Mouse (Mus musculus): ENCODE data around the gene Sema5a. TPM values are rescaled to one million over a fixed set of nuclear protein-coding genes. Genes with fewer than 3 reads are reported as not detected.
"Not testable (repeated sequence)": the region's sequence is repeated elsewhere in the genome, so short reads cannot be mapped to it uniquely, and the experiment has no call there.

The Sema5a gene
- polyA plus RNA-seq, 1 experiment from 2014 or later = 26.8 TPM

DNA sequence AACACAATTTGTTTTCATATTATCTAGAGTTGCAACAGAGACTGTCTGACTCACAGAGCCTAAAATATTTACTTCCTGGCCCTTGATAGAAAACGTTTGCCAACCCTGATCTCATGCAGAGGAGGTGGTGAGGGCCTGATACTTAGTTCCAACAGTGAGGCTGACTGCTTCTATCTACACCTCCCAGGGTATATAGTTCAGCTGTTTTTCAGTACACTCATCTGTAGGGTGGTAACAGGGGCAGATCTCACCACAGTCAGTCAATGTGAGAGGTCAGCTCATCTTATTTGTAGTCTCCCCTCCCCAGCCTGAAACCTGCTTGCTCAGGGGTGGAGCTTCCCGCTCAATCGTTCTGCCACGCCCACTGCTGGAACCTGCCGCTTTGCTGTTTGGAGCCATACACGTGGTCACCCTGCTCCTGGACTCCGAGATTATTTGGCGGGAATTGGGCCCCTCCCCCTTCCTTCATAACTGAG is 11.9 kb upstream of the Sema5a start:
- not testable (repeated sequence) for H3K27ac ChIP-seq; ATAC-seq (ENCODE audit: insufficient number of reproducible peaks, low FRiP score, low TSS enrichment, low read depth); H3K27me3 ChIP-seq; H3K9ac ChIP-seq; H3K4me3 ChIP-seq; H3K9me3 ChIP-seq; H3K4me1 ChIP-seq; H3K36me3 ChIP-seq; H3K4me2 ChIP-seq
- 10% methylated on average over 8 of the region's 8 CpGs for WGBS

- 79% methylated on average over 1 of the region's 1 CpGs for WGBS
- no peak overlapping the region for H3K4me3 ChIP-seq
- H3K4me2 ChIP-seq = no peak overlapping the region
- H3K9ac ChIP-seq = no peak overlapping the region
- H3K4me1 ChIP-seq = no peaks in the 10 kb centered on the region
- H3K27me3 ChIP-seq = no peaks in the 10 kb centered on the region
- H3K27ac ChIP-seq = no peak overlapping the region
- no peaks in the 10 kb centered on the region for H3K36me3 ChIP-seq
- ATAC-seq (ENCODE audit: insufficient number of reproducible peaks, low FRiP score, low TSS enrichment, low read depth) = no peak
- no peaks in the 10 kb centered on the region for H3K9me3 ChIP-seq
These were observed 11.2 kb upstream of the Sema5a start for GRCm38 (mm10) chr15:32233451-32233850.

DNA sequence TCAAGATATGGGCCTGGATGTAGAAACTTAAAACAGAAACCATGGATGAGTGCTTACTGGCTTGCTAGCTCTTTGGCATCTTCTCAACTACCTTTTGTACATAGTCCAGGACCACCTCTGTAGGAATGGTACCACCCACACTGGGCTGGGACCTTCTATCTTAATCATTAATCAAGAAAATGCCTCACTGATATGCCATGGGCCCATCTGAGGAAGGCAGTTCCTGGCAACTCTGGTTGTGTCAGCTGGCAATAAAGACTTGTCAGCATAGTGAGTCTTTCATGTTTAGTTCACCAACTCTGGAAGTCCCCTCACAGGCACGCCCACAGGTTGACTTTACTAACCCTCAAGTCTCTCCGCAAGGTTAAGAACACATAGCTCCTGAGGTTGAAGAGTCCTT is 5.5 kb upstream of the Sema5a start:
- ATAC-seq (ENCODE audit: insufficient number of reproducible peaks, low FRiP score, low TSS enrichment, low read depth) = no peak
- Histone ChIP-seq H3K9me3 (no peaks in the 10 kb centered on the region), H3K4me1 (peaks cover 7% of the 10 kb centered on the region; the same call in 1 of the 2 replicates), H3K27me3 (no peaks in the 10 kb centered on the region), H3K4me3 (no peak overlapping the region), H3K36me3 (peaks cover 13% of the 10 kb centered on the region), H3K9ac (no peak overlapping the region), H3K27ac (no peak overlapping the region), H3K4me2 (no peak overlapping the region)
- WGBS = 91% methylated on average over 2 of the region's 2 CpGs

DNA sequence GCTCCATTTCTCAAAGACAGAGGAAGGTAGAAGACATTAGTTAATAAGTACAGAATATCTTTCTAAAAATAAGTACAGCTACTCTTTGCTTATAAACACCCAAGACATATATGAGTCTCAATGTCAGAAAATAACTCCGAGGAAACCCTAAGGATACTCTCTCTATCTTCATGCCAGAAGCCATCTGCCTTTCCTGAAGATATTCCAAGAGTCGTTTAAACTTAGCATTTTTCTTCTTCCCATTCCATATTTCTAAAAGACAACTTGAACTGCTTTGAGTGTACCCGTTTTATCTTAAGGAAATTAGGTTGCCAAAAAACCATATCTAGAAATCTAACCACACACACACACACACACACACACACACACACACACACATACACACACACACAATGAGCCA is 4.5 kb upstream of the Sema5a start:
- peaks cover 9% of the 10 kb centered on the region; the same call in 1 of the 2 replicates for H3K4me1 ChIP-seq
- peaks cover 13% of the 10 kb centered on the region for H3K36me3 ChIP-seq
- no peaks in the 10 kb centered on the region for H3K9me3 ChIP-seq
- ATAC-seq (ENCODE audit: insufficient number of reproducible peaks, low FRiP score, low TSS enrichment, low read depth) = no peak
- H3K9ac ChIP-seq = no peak overlapping the region
- H3K27ac ChIP-seq = no peak overlapping the region
- H3K27me3 ChIP-seq = no peaks in the 10 kb centered on the region
- H3K4me2 ChIP-seq = no peak overlapping the region
- 80% methylated on average over 3 of the region's 3 CpGs for WGBS
- no peak overlapping the region for H3K4me3 ChIP-seq

- Histone ChIP-seq H3K36me3 (peaks cover 13% of the 10 kb centered on the region), H3K9ac (no peak overlapping the region), H3K4me1 (peaks cover 11% of the 10 kb centered on the region; the same call in 1 of the 2 replicates), H3K9me3 (no peaks in the 10 kb centered on the region), H3K27me3 (no peaks in the 10 kb centered on the region), H3K27ac (no peak overlapping the region), H3K4me2 (no peak overlapping the region), H3K4me3 (no peak overlapping the region)
- 86% methylated on average over 6 of the region's 6 CpGs for WGBS
- ATAC-seq (ENCODE audit: insufficient number of reproducible peaks, low FRiP score, low TSS enrichment, low read depth) = no peak
These were observed 2.9 kb upstream of the Sema5a start for GRCm38 (mm10) chr15:32241666-32242065.

GRCm38 (mm10) chr15:32243096-32243785 is 1.4 kb upstream of the Sema5a start:
- no peak for ATAC-seq (ENCODE audit: insufficient number of reproducible peaks, low FRiP score, low TSS enrichment, low read depth)
- no peaks in the 10 kb centered on the region for H3K9me3 ChIP-seq
- H3K27ac ChIP-seq = peak overlapping the region; percentile 92
- H3K36me3 ChIP-seq = peaks cover 13% of the 10 kb centered on the region
- H3K4me1 ChIP-seq = peaks cover 14% of the 10 kb centered on the region; the same call in 1 of the 2 replicates
- peak overlapping the region; percentile 66 for H3K4me3 ChIP-seq
- no peaks in the 10 kb centered on the region for H3K27me3 ChIP-seq
- H3K4me2 ChIP-seq = peak overlapping the region; percentile 95
- 44% methylated on average over 12 of the region's 12 CpGs for WGBS
- H3K9ac ChIP-seq = peak overlapping the region; percentile 76; the same call in 1 of the 2 replicates

GRCm38 (mm10) chr15:32243824-32244223 is 786 bp upstream of the Sema5a start:
- H3K4me3 ChIP-seq = peak overlapping the region; percentile 66
- WGBS = 22% methylated on average over 7 of the region's 7 CpGs
- no peak for ATAC-seq (ENCODE audit: insufficient number of reproducible peaks, low FRiP score, low TSS enrichment, low read depth)

DNA sequence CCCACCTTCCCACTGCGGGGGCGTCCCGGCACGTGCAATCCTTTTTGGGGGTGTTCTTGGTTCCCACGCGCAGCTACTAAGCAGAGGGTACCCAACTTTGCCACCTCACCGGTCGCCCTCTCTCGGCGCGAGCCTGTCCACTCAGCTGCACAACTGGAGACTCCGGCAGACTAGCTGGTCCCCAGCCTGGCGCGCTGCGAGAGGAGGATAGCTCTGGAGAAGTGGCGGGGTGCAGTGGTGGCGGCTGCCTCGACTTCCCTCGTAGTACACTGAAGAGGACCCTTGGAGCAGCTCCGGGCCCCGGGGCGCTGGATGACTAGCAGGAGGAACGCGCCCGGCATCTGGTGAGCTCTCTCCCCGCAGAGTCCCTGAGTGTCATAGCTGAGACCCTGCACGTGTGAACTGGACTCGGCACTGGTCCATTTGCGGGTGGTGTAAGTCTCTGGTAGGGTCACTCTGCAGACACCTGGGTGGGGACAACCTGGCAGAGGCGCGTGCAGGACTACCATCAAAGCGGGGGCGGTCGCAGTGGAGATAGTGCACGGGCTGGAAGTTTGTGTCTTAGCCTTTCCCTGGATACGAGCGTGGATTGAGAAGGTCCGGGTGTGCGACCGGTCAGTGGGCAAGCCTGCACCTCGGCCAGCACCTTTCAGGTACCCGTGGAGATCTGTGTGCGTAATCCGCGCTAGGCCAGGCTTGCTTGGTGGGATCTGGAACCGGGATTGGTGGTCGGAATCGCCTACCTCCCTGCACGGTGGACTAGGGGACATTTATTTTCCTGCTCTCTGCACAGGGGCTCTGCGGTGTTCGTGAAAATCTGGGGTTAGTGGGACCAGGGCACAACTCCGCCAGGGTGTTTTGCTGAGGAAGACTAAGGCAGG is 586 bp downstream of the Sema5a start:
- H3K36me3 ChIP-seq = peaks cover 9% of the 10 kb centered on the region; the same call in 1 of the 2 replicates
- peak overlapping the region; percentile 95 for H3K4me2 ChIP-seq
- ATAC-seq (ENCODE audit: insufficient number of reproducible peaks, low FRiP score, low TSS enrichment, low read depth) = peak; percentile 59
- peak overlapping the region; percentile 66 for H3K4me3 ChIP-seq
- H3K9me3 ChIP-seq = no peaks in the 10 kb centered on the region
- H3K9ac ChIP-seq = peak overlapping the region; percentile 53
- H3K4me1 ChIP-seq = peaks cover 14% of the 10 kb centered on the region; the same call in 1 of the 2 replicates
- peak overlapping the region; percentile 80 for H3K27ac ChIP-seq
- under 1% methylated on average over 52 of the region's 52 CpGs for WGBS
- no peaks in the 10 kb centered on the region for H3K27me3 ChIP-seq

More at GRCm38 (mm10) chr15:32243824-32244223, 786 bp upstream of the Sema5a start:
- Histone ChIP-seq H3K4me1 (peaks cover 14% of the 10 kb centered on the region; the same call in 1 of the 2 replicates), H3K27me3 (no peaks in the 10 kb centered on the region), H3K9me3 (no peaks in the 10 kb centered on the region), H3K36me3 (peaks cover 13% of the 10 kb centered on the region), H3K9ac (peak overlapping the region; percentile 76), H3K4me2 (peak overlapping the region; percentile 95), H3K27ac (peak overlapping the region; percentile 92)

- no peaks in the 10 kb centered on the region for H3K27me3 ChIP-seq
- peak overlapping the region; percentile 95 for H3K4me2 ChIP-seq
- no peak for ATAC-seq (ENCODE audit: insufficient number of reproducible peaks, low FRiP score, low TSS enrichment, low read depth)
- peak overlapping the region; percentile 66 for H3K4me3 ChIP-seq
- peak overlapping the region; percentile 53 for H3K9ac ChIP-seq
- 0 out of 2 replicates have a peak, but pooled peaks cover 3% of the 10 kb centered on the region for H3K36me3 ChIP-seq
- WGBS = under 1% methylated on average over 47 of the region's 47 CpGs
- peak overlapping the region; percentile 80 for H3K27ac ChIP-seq
- H3K9me3 ChIP-seq = no peaks in the 10 kb centered on the region
- peaks cover 14% of the 10 kb centered on the region; the same call in 1 of the 2 replicates for H3K4me1 ChIP-seq
These were observed 1.4 kb downstream of the Sema5a start for GRCm38 (mm10) chr15:32245837-32246670.

- H3K27ac ChIP-seq = no peak overlapping the region
- H3K9ac ChIP-seq = no peak overlapping the region
- peak overlapping the region; percentile 95 for H3K4me2 ChIP-seq
- ATAC-seq (ENCODE audit: insufficient number of reproducible peaks, low FRiP score, low TSS enrichment, low read depth) = no peak
- WGBS = 29% methylated on average over 5 of the region's 5 CpGs
- no peaks in the 10 kb centered on the region for H3K36me3 ChIP-seq
- H3K4me1 ChIP-seq = peaks cover 12% of the 10 kb centered on the region; the same call in 1 of the 2 replicates
- H3K4me3 ChIP-seq = peak overlapping the region; percentile 66
- no peaks in the 10 kb centered on the region for H3K27me3 ChIP-seq
- H3K9me3 ChIP-seq = no peaks in the 10 kb centered on the region
These were observed 2.7 kb downstream of the Sema5a start for GRCm38 (mm10) chr15:32247281-32247680.

DNA sequence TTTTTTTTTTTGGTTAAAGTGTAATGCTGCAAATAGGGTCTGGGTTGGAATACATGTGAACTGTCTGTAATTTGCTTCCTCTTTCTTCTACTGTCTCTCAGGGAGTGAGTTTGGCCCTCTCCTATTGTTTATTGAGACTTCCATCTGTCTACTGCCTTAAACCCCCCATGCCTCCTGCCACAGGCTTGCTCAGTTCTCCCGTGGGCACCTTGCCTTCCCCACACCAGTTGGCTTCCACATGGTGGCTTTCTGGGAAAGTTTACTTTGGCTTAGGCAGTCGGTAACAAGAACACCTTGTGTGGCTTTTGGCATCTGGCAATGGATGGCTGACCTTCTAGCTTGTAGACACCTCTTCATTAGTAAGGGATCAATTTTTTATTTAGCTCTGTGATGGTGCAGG is 10.2 kb downstream of the Sema5a start:
- Histone ChIP-seq H3K4me3 (no peak overlapping the region), H3K9ac (no peak overlapping the region), H3K9me3 (no peaks in the 10 kb centered on the region), H3K27ac (no peak overlapping the region), H3K36me3 (peaks cover 5% of the 10 kb centered on the region; the same call in 1 of the 2 replicates), H3K4me1 (peaks cover 15% of the 10 kb centered on the region), H3K4me2 (no peak overlapping the region), H3K27me3 (no peaks in the 10 kb centered on the region)
- no peak for ATAC-seq (ENCODE audit: insufficient number of reproducible peaks, low FRiP score, low TSS enrichment, low read depth)
- 48% methylated on average over 2 of the region's 2 CpGs for WGBS
